Mouse (Mus musculus): ENCODE measurements around the gene Kcnj16. TPM values are rescaled to one million over a fixed set of nuclear protein-coding genes. Genes with fewer than 3 reads are reported as not detected.

The Kcnj16 gene
- polyA plus RNA-seq, 1 experiment: 1.3 TPM

- 40% methylated on average over 9 of the region's 9 CpGs for WGBS
- peak; percentile 21 for DNase-seq
- Histone ChIP-seq H3K27ac (ENCODE audit: control insufficient read depth, insufficient read depth, low read length) (no peak overlapping the region), H3K27me3 (ENCODE audit: control insufficient read depth, insufficient read depth, low read length) (no peaks in the 10 kb centered on the region), H3K4me1 (replicated peaks; ENCODE audit: control insufficient read depth, insufficient read depth, low read length) (peaks cover 8% of the 10 kb centered on the region; the same call in 1 of the 2 replicates), H3K4me3 (ENCODE audit: control insufficient read depth, insufficient read depth, low read length) (no peak overlapping the region), H3K36me3 (ENCODE audit: control insufficient read depth, insufficient read depth, low read length) (no peaks in the 10 kb centered on the region)
- no peak for TF ChIP-seq CTCF (IDR thresholded peaks at IDR 0.05; ENCODE audit: borderline replicate concordance, control insufficient read depth, extremely low read depth, insufficient read depth, low read length, poor library complexity)
- TF ChIP-seq POLR2A (IDR thresholded peaks at IDR 0.05; ENCODE audit: control insufficient read depth, extremely low read depth, insufficient read depth, low read length, poor library complexity): no peak
Measured at GRCm38 (mm10) chr11:110997211-110997610, 29.4 kb downstream of the Kcnj16 start.

GRCm38 (mm10) chr11:111005103-111005502, 37.3 kb downstream of the Kcnj16 start:
- H3K27ac ChIP-seq (ENCODE audit: control insufficient read depth, insufficient read depth, low read length): no peak overlapping the region
- no peak overlapping the region for H3K4me3 ChIP-seq (ENCODE audit: control insufficient read depth, insufficient read depth, low read length)
- no peak for DNase-seq
- H3K4me1 ChIP-seq (replicated peaks; ENCODE audit: control insufficient read depth, insufficient read depth, low read length): no peaks in the 10 kb centered on the region
- H3K27me3 ChIP-seq (ENCODE audit: control insufficient read depth, insufficient read depth, low read length): no peaks in the 10 kb centered on the region
- no peak for TF ChIP-seq POLR2A (IDR thresholded peaks at IDR 0.05; ENCODE audit: control insufficient read depth, extremely low read depth, insufficient read depth, low read length, poor library complexity)
- TF ChIP-seq CTCF (IDR thresholded peaks at IDR 0.05; ENCODE audit: borderline replicate concordance, control insufficient read depth, extremely low read depth, insufficient read depth, low read length, poor library complexity): no peak
- WGBS: 94% methylated on average over 3 of the region's 3 CpGs
- H3K36me3 ChIP-seq (ENCODE audit: control insufficient read depth, insufficient read depth, low read length): no peaks in the 10 kb centered on the region

- H3K27me3 ChIP-seq (ENCODE audit: control insufficient read depth, insufficient read depth, low read length): no peaks in the 10 kb centered on the region
- no peaks in the 10 kb centered on the region for H3K36me3 ChIP-seq (ENCODE audit: control insufficient read depth, insufficient read depth, low read length)
- H3K27ac ChIP-seq (ENCODE audit: control insufficient read depth, insufficient read depth, low read length): no peak overlapping the region
- H3K4me1 ChIP-seq (replicated peaks; ENCODE audit: control insufficient read depth, insufficient read depth, low read length): no peaks in the 10 kb centered on the region
- DNase-seq: no peak
- WGBS: 90% methylated on average over 3 of the region's 3 CpGs
- no peak overlapping the region for H3K4me3 ChIP-seq (ENCODE audit: control insufficient read depth, insufficient read depth, low read length)
- TF ChIP-seq POLR2A (IDR thresholded peaks at IDR 0.05; ENCODE audit: control insufficient read depth, extremely low read depth, insufficient read depth, low read length, poor library complexity): no peak
- TF ChIP-seq CTCF (IDR thresholded peaks at IDR 0.05; ENCODE audit: borderline replicate concordance, control insufficient read depth, extremely low read depth, insufficient read depth, low read length, poor library complexity): no peak
Measured at GRCm38 (mm10) chr11:111009471-111009870, 41.6 kb downstream of the Kcnj16 start.

GRCm38 (mm10) chr11:111016206-111016605, 48.4 kb downstream of the Kcnj16 start:
- H3K36me3 ChIP-seq (ENCODE audit: control insufficient read depth, insufficient read depth, low read length): no peaks in the 10 kb centered on the region
- H3K4me1 ChIP-seq (replicated peaks; ENCODE audit: control insufficient read depth, insufficient read depth, low read length): no peaks in the 10 kb centered on the region
- 89% methylated on average over 3 of the region's 3 CpGs for WGBS
- no peak for DNase-seq
- H3K27me3 ChIP-seq (ENCODE audit: control insufficient read depth, insufficient read depth, low read length): no peaks in the 10 kb centered on the region
- no peak overlapping the region for H3K4me3 ChIP-seq (ENCODE audit: control insufficient read depth, insufficient read depth, low read length)
- no peak for TF ChIP-seq CTCF (IDR thresholded peaks at IDR 0.05; ENCODE audit: borderline replicate concordance, control insufficient read depth, extremely low read depth, insufficient read depth, low read length, poor library complexity)
- TF ChIP-seq POLR2A (IDR thresholded peaks at IDR 0.05; ENCODE audit: control insufficient read depth, extremely low read depth, insufficient read depth, low read length, poor library complexity): no peak
- no peak overlapping the region for H3K27ac ChIP-seq (ENCODE audit: control insufficient read depth, insufficient read depth, low read length)

GRCm38 (mm10) chr11:111020211-111020610, 52.4 kb downstream of the Kcnj16 start:
- Histone ChIP-seq H3K36me3 (ENCODE audit: control insufficient read depth, insufficient read depth, low read length) (no peaks in the 10 kb centered on the region), H3K27me3 (ENCODE audit: control insufficient read depth, insufficient read depth, low read length) (no peaks in the 10 kb centered on the region), H3K4me3 (ENCODE audit: control insufficient read depth, insufficient read depth, low read length) (no peak overlapping the region), H3K27ac (ENCODE audit: control insufficient read depth, insufficient read depth, low read length) (no peak overlapping the region), H3K4me1 (replicated peaks; ENCODE audit: control insufficient read depth, insufficient read depth, low read length) (no peaks in the 10 kb centered on the region)
- WGBS: 95% methylated on average over 2 of the region's 2 CpGs
- TF ChIP-seq POLR2A (IDR thresholded peaks at IDR 0.05; ENCODE audit: control insufficient read depth, extremely low read depth, insufficient read depth, low read length, poor library complexity) (no peak), CTCF (IDR thresholded peaks at IDR 0.05; ENCODE audit: borderline replicate concordance, control insufficient read depth, extremely low read depth, insufficient read depth, low read length, poor library complexity) (no peak)
- DNase-seq: no peak

GRCm38 (mm10) chr11:111022681-111023281, 54.9 kb downstream of the Kcnj16 start:
- DNase-seq: no peak
- TF ChIP-seq POLR2A (IDR thresholded peaks at IDR 0.05; ENCODE audit: control insufficient read depth, extremely low read depth, insufficient read depth, low read length, poor library complexity) (no peak), CTCF (IDR thresholded peaks at IDR 0.05; ENCODE audit: borderline replicate concordance, control insufficient read depth, extremely low read depth, insufficient read depth, low read length, poor library complexity) (no peak)
- no peaks in the 10 kb centered on the region for H3K27me3 ChIP-seq (ENCODE audit: control insufficient read depth, insufficient read depth, low read length)
- no peaks in the 10 kb centered on the region for H3K4me1 ChIP-seq (replicated peaks; ENCODE audit: control insufficient read depth, insufficient read depth, low read length)
- no peaks in the 10 kb centered on the region for H3K36me3 ChIP-seq (ENCODE audit: control insufficient read depth, insufficient read depth, low read length)
- no peak overlapping the region for H3K4me3 ChIP-seq (ENCODE audit: control insufficient read depth, insufficient read depth, low read length)
- 92% methylated on average over 8 of the region's 8 CpGs for WGBS
- no peak overlapping the region for H3K27ac ChIP-seq (ENCODE audit: control insufficient read depth, insufficient read depth, low read length)

GRCm38 (mm10) chr11:111042175-111042574, 74.3 kb downstream of the Kcnj16 start:
- no peaks in the 10 kb centered on the region for H3K4me1 ChIP-seq (replicated peaks; ENCODE audit: control insufficient read depth, insufficient read depth, low read length)
- no peak overlapping the region for H3K27ac ChIP-seq (ENCODE audit: control insufficient read depth, insufficient read depth, low read length)
- no peaks in the 10 kb centered on the region for H3K27me3 ChIP-seq (ENCODE audit: control insufficient read depth, insufficient read depth, low read length)
- TF ChIP-seq POLR2A (IDR thresholded peaks at IDR 0.05; ENCODE audit: control insufficient read depth, extremely low read depth, insufficient read depth, low read length, poor library complexity): no peak
- TF ChIP-seq CTCF (IDR thresholded peaks at IDR 0.05; ENCODE audit: borderline replicate concordance, control insufficient read depth, extremely low read depth, insufficient read depth, low read length, poor library complexity): no peak
- 44% methylated on average over 5 of the region's 5 CpGs for WGBS
- peak; percentile 23 for DNase-seq
- no peaks in the 10 kb centered on the region for H3K36me3 ChIP-seq (ENCODE audit: control insufficient read depth, insufficient read depth, low read length)
- H3K4me3 ChIP-seq (ENCODE audit: control insufficient read depth, insufficient read depth, low read length): no peak overlapping the region

Data from thymus, adult 2 months (tissue).